Mouse (Mus musculus) liver, adult 2 months (tissue): ENCODE results near the gene Zap70.

ENCODE experiments used
- CTCF ChIP-seq: fragments of 200-500 bp; IDR thresholded peaks from 2 replicates; pipeline ENCODE4 v1.5.1; 2011; ENCODE audit warnings: low read depth, low read length, control low read depth
- POLR2A ChIP-seq: fragments of 200-500 bp; IDR thresholded peaks from 2 replicates; pipeline ENCODE4 v1.6.1; 2011; ENCODE audit warnings: low read length, control low read depth; ENCODE audit not compliant: insufficient read depth; ENCODE audit errors: extremely low read depth

DNA sequence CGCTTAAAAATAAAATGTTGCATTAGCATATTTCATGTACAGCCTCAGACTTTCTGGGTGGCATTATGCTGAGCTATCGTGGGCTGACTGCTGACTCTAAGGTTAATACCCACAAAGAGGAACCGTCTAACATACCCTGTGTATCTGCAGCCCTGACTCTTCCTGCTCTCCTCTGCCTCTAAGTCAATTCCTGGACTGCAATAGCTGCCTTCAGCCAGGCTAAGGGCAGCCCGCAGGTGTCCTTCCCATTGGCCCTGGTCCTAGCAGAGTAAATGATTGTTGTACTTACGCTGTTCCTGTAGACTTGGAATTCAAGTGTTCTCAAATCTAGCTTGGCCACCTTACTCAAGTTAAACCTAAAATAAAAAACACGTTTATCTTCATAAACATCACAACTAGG is 53.6 kb downstream of the Zap70 start:
- no peak for TF ChIP-seq CTCF
- no peak for TF ChIP-seq POLR2A
